Mouse (Mus musculus): ENCODE results near the gene Gm14180.
"Not testable (repeated sequence)": the region's sequence is repeated elsewhere in the genome, so short reads cannot be mapped to it uniquely, and the experiment has no call there.

Gene Gm14180

GRCm38 (mm10) chr11:99734190-99734589 lies at the start of gene Gm14180:
Gm14180 (minus strand) TSS chr11:99734290.
- no peak for DNase-seq (ENCODE audit: low spot score)

GRCm38 (mm10) chr11:99780604-99781003 lies 46.5 kb upstream of the Gm14180 start, which contains the start of gene Krtap4-8:
Krtap4-8 (minus strand) TSS chr11:99780704.
- DNase-seq (ENCODE audit: low spot score) = no peak

DNA sequence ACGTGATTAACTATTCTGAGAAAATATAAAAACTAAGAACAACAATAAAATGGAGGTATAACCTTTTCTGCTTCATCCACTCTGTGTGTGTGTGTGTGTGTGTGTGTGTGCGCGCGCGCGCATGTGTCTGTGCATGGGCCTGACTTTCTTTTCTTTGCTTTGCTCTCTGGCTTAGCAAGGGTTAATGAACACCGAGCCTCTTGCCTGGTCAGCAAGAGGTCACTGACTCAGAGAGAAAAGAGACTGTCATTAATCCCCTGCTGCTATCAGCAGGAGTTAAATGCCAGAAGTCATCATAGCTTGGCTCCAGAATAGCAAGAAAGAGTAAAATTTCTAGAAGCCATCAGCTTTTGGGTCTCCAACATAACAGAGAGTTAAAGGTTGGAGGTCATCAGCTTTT lies 44.3 kb upstream of the Gm14180 start:
- no peak for DNase-seq (ENCODE audit: low spot score)

DNA sequence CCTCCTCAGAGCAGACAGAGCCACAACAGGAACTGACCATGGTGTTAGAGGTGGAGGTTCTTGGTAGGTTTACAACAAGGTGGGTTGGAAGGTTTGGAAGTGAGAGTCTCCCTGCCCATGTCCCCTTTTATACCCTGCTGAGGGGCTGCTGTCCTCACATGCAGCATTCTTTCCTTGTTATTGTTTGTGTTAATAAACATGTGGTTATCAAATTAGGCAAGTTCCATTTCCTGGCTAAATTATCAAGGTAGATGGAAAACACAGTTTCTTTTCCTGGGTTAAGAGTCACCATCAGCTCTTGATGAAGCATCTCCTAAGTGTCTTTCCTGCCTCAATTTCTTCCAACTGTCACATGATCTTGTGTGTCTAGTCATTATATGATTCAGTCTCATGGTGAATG lies 38.7 kb upstream of the Gm14180 start, which contains the start of gene Gm11595:
TSS of gene Gm11595 (minus strand) at position 101 of the 400 bp plus-strand sequence.
- DNase-seq (ENCODE audit: low spot score) = not testable (repeated sequence)

DNA sequence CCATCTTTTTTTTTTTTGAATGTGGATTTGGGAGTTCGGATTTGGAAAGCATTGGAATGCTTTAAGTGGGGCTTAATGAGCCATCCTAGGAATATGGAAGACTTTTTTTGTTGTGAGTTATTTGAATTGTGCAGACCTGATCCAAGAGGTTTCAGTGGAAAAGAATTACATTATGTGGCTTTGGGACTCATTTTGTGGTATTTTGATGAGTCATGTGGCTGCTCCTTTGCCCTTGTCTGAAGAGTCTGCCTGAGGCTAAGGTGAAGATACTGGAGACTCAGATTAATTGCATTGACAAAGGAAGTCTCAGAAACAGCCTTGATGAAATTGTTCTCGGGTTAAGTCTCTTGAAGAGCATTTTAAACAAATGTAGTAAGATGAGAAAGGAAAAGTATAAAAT lies 34.3 kb upstream of the Gm14180 start:
- no peak for DNase-seq (ENCODE audit: low spot score)

DNA sequence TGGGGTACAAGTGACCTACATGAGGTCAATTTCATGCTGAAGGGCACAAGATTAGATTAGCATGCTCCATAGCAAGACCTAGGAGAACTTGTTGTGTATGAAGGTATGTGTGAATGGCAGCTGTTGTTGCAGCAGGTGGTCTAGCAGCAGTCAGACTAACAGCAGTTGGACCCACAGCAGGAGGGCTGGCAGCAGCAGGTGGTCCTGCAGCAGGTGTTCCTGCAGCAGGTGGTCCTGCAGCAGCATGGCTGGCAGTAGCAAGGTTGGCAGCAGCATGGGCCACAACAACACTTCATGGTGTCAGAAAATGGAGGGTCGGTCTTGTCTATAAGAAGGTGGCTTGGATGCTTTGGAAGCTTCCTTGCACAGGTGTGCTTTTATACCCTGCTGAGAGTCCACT lies 24.8 kb upstream of the Gm14180 start:
- DNase-seq (ENCODE audit: low spot score) = no peak

DNA sequence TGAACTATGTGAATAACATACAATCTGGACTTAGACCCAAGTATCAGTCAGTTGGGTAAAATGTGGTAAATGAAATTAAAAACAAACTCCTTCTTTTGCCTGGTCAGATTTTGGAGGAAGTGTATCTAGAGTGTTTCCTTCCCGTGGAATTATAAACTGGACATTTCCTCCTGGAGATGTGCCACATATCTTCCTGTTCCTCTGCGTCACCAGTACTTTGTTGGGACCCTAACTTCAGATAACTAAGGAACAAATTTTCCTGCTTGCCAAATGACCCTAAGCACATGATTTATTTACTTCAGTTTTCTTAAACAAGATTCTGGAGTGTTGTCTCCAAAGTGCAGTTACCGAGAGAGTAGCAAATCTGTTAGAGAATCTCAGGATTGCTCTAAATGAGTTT lies 9.9 kb upstream of the Gm14180 start:
- no peak for DNase-seq (ENCODE audit: low spot score)

DNA sequence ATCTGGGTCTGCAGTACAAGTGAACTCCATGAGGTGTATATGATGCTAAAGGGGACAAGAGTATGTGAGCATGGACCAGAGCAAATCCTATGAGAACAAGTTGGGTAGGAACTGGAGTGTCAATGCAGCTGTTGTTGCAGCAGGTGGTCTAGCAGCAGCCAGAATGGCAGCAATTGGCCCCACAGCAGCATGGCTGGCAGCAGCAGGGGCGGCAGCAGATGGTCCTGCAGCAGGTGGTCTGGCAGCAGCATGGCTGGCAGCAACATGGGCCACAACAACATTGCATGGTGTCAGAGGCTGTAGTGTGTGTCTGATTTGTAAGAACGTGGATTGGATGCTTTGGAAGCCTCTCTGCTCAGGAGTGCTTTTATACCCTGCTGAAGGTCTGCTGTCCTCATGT lies 10.0 kb downstream of the Gm14180 start:
- DNase-seq (ENCODE audit: low spot score) = no peak

GRCm38 (mm10) chr11:99718759-99719158 lies 15.3 kb downstream of the Gm14180 start:
- DNase-seq (ENCODE audit: low spot score) = no peak

DNA sequence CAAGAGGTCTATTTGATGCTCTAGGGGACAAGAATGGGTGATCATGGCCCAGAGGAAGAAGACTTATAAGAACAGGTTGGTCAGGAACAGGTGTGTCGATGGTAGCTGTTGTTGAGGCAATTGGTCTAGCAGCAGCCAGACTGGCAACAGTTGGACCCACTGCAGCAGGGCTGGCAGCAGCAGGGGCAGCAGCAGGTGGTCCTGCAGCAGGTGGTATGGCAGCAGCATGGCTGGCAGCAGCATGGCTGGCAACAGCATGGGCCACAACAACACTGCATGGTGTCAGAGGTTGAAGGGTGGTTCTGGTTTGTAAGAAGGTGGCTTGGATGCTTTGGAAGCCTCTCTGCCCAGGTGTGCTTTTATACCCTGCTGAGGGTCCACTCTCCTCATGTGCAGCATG lies 43.6 kb downstream of the Gm14180 start, which contains the start of gene Gm14190:
TSS of gene Gm14190 (minus strand) at position 278 of the 400 bp plus-strand sequence.
- no peak for DNase-seq (ENCODE audit: low spot score)

GRCm38 (mm10) chr11:99685235-99685634 lies 48.9 kb downstream of the Gm14180 start:
- not testable (repeated sequence) for DNase-seq (ENCODE audit: low spot score)
